Mouse (Mus musculus) c-Kit-positive CD71-positive TER-119-positive erythroid progenitor cells, embryonic 14.5 days (primary cell): ENCODE measurements around the gene Eif4e1b.

Experiments
- DNase-seq: peaks from one replicate; pipeline ENCODE4 v3.0.0-alpha.2; 2013; ENCODE audit warnings: low spot score

The Eif4e1b gene

DNA sequence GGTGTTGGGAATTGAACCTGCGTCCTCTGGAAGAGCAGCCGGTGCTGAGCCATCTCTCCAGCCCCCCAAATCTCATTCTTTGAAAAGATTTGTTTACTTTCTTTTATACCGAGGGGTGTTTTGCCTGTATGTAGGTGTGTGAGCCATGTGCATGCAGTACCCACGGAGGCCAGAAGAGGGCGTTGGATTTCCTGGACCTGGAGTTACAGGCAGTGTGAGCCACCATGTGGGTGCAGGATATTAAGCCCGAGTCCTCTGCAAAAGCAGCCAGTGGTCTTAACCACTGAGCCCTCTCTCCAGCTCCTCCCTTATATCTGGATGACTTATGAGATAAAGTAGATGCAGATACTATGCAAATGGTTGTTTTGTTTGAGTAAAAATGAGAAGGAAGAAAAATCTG lies 19.2 kb downstream of the Eif4e1b start:
- DNase-seq, result no peak

DNA sequence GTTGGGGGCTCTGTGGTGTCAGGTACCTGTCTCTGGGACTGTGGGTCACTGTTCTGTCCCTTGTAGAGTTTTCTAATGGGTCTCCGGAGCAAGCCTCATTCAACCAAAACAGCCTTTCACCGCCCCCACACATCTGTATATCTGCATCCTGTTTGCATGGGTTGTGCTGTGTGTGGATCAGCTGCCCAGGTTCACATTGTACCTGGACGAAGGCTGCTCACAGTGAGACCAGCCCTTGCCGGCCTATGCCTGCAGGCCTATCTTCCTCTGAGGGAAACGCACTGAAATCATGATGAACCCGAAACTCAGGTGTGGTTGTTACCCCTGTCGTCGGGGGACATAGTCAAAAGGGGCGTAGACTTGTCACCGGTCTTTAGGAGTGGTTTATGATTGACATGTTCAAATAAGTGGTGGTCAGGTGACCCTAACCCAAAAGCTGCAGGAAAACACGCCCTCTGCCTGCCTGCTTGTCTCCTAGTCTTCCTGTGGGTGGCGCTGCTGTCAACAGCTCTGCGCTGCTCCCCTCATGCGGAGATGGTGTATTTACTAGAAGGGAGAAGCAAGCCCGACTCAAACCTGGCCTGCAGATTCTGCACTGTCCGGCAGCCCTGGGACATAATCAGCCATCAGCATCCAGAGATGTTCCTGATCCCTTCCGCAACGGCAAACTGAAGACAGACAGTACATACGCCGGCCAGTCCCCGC lies 21.5 kb downstream of the Eif4e1b start:
- no peak for DNase-seq

DNA sequence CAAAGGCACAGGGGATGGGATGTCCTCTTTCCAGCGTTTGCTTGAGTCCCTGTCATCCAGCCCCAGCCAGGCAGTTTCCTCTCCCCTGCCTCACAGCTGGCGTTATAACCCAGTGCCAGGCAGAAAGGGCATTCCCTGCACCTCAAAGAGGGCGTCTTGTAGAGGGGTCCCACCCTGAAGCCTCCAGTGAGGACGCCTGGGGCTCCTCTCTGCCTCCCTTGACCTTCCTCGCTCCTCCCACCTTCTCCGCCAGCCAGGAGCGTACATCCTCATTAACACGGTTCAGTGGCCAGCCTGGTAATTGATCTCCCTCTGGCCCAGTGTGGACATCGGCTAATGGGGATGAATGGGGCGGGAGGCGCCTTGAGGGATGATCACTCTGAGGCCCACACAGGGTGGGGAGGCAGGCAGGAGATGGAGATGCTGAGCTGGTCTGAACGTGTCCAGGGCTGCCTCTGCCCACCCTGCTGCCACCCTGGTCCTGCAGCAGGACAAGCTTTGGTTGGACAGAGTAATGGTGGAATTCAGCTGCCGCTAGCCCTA lies 22.7 kb downstream of the Eif4e1b start:
- no peak for DNase-seq

DNA sequence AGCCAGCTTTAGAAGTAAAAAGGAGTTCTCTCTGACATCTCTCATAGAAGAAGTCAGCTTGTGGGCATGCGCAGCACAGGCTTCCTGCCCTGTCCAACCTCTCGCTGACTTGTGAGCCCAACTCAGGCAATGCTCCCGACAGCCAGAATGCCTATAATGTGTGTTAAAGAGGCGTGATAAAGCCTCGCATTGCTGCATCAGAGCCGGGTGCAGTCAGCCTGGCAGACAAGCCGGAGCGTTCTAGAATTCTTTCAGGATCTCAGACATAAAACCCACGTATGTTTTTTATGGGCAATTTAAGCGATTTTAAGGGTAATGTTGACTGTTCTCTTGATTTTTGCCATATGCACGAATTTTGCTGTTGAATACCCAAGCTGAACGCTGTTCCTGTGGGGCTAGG lies 24.3 kb downstream of the Eif4e1b start:
- no peak for DNase-seq

DNA sequence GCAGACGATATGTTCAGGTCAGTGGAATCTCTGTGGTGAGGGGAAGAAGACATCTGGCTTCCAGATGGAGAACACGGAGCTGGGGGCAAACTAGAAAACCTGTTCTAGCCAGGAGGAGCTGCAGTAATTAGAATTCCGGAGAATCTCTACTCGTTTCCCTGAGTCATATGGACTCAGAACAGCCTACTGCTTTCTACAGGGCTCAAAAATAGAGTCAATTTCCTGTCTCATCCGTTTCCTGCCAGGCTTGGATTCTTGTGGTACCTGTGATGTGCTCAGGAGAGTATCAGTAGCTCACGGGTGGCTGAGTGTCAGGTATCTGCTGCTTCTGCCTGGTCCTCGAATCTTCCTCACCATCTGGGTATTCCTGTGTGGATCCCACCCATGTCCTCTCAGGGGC lies 27.7 kb downstream of the Eif4e1b start:
- DNase-seq, result no peak

DNA sequence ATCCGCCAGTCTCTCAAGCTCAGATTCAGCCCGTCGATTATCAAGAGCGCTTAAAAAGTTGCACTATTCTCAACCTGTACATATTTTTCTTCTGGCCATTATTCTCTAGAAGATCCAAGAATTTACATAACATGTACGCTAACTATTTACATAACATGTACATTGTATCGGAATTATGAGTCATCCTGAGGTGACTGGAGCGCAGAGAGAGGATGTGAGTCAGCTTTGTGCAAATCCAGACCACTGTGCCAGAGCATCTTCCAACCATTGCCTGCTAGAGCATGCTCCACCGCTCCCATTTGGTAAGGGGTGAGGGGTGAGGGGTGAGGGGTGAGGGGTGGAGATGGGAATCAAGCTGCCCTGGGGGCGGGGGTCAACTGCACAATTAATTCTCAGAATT lies 29.6 kb downstream of the Eif4e1b start:
- DNase-seq, result no peak

DNA sequence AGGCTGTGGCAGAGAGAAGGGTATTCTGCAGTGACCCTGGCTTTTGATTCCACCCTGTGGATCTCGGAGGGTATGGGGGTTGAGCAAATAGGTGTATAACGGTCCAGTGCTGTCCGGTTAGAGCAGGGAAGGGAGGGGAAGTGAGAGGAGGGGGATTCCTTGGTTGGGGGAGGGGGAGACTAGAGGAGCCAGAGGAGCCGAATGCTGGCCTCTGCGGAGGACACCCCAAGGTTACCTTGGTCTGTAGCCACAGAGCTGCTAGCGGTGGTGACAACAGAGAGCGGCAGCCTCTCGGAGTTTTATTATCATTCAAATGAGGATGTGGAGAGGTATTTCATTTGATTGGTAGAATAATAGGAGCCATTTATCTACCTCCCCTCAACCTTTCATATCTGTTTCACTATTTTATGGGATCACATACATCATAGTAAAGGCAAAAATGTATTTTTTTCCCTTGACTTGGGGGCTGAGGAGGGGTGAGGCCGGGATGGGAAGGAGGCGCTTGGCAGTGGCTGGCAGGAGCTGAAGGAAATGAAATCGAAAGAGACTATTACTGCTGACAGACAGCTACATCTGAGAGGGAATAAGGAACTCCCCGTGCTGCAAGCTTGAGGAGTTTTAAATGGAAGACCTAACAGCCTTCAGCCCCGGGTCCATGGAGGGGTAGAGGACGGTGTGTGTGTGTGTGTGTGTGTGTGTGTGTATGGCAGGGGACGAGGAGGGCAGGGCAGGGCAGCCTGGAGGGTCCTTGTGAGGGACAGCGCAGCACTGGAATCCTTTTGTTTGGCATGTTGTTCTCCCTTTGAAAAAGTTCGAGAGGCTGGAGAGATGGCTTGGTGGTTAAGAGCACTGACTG lies 34.8 kb downstream of the Eif4e1b start:
- DNase-seq, result no peak

DNA sequence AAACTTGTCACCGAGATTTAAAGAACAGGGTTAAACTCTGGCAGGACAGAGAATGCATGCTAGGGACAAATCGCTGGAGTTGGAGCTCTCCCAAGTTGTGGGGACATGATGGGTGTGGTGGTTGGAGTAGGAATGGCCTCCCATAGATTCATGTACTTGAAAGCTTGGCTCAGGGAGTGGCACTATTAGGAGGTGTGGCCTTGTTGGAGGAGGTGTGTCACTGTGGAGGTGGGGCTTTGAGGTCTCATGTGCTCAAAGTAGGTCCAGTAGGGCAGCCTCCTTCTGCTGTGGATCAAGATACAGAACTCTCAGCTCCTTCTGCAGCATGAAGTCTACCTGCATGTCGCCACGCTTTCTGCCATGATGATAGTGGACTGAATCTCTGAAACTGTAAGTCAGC lies 37.3 kb downstream of the Eif4e1b start:
- DNase-seq, result no peak

DNA sequence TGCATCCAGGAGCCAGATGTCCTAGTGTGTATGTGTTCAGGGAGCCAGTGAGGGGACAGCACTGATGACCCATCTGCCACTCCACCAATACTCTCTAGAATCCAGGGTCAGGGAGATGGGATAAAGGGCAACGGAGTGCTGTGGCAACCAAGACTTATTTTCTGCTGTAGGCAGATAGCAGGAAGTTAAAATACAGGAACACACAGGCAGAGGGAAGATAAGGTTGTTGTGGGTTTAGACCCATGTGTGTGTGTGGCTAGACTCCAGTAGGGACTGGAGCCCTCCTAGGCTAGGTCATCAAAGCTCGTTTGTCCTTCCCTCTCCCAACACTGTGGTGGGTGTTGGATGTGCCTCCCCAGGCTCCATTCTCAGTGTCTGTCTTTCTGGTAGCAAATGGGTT lies 38.1 kb downstream of the Eif4e1b start:
- no peak for DNase-seq

DNA sequence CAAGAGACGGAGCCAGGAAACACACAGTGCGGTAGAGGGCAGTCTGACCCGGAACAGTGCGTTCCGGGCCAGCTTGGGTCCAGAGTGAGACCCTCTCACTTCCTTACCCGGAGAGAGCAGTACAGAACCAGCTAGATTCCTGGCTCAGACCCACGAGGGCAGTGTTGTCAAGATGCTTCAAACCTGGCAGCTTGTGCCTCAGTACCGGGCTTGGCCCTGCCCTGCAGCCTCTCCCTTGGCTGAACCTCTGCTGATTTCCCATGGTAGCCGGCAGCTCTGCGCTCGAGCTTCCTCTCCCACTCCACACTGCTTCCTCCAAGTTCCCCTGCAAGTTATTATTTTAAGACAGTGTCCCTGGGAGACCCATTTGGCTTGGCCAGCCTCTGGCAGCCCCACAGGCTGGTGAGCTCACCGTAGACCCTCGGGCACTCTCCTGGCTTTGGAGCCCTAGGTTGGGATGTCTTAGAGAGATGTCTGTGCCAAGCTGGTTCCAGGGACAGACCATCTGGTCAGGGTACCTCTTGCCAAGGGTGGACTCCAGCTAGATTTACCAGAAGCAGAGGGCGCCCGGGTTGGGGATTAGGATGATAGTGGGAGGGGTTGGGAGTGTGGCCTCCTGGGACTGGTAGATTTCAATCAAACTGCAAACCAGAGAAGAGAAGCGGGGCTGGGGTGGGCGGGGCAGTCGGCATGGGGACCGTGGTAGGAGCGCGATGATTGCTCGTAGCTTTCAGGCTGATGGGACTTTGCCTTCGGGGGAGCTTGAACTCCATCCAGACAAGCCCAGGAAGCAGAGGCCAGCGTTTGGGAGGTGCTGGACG lies 40.5 kb downstream of the Eif4e1b start:
- DNase-seq, result no peak

DNA sequence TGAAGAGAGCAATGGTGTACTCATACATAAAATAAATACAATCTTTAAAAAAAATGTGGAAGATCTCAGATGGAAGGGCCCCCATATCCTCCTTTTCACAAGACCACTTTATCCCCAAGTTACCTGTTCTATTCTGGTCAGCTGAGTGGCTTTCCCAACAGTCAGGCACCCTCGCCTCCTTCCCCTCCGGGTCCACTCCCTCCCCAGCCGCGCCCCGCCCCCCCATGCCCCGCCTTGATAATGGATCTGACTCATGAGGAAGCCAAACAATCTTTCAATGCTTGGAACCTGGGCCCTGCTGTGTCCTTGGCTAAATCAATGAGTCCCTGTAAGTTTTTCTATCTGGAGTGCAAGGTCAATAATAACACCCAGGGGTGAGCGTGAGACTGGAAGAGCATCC lies 44.2 kb downstream of the Eif4e1b start:
- DNase-seq, result no peak

DNA sequence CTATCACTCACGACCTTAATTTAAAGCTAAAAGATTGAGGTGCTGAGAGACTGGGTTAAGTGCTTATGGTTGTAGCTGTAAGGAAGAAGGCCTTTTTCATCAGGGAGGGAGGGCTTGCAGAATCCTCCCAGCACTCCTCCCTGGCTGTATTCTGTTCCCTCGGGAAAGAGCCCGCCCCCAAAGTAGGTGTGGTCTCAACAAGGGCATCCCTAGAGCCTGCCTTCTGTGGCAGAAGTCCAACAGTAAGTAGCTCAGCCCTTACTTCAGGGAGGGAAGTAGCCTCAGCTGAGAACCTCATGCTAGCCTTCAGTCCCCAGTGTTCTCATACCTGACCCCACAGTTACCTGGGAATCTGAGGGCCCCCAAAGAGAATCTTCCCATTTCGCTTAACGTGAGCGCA lies 44.7 kb downstream of the Eif4e1b start:
- no peak for DNase-seq

DNA sequence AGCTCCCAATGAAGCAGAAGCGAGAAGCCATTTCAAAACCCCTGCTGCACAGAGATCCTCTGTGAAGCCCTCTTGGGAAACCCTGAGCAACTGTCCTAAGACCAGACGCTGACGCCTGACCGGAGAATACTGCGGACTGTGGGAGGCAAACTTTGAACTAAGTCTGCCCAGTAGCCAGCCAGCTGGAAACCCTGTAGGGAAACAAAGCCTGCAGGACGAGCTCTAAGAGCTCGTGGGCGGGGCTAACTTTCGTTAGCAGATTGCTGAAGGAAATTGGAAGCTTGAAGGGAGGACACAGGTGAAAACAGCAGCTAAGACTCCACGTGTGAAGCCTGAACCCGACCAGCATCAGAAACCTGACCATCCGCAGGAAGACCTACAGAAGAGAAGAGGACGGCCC lies 45.7 kb downstream of the Eif4e1b start:
- no peak for DNase-seq

DNA sequence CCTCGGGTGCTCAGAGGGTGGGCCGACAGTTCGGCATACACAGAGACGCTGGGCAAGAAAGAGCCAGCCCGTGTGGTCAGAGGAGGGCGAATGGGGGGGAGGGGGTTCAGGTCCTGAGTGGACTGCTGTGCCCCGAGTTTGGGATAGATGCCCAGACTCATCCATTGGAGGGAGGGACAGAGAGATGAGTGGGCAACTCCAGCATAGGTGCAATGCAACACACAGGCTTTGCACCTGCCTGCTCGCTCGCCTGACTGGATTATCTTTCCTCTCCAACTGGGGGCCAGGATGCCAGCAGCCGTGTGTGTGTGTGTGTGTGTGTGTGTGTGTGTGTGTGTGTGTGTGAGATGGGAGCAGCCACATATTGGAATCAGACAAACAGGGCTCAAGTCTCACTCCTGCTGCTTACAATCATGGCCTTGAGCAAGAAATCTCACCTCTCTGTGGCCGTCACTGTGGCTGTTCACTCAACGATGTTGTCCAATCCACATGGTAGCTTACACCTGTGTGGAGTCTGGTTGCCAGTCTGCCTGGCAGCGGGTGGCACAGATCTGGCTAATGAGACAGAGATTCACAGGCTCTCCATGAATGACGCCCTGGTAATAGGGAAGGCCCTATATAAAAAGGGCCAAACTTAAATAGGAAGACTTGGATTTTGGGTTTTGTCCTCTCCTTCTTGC lies 52.7 kb downstream of the Eif4e1b start:
- DNase-seq, result no peak

DNA sequence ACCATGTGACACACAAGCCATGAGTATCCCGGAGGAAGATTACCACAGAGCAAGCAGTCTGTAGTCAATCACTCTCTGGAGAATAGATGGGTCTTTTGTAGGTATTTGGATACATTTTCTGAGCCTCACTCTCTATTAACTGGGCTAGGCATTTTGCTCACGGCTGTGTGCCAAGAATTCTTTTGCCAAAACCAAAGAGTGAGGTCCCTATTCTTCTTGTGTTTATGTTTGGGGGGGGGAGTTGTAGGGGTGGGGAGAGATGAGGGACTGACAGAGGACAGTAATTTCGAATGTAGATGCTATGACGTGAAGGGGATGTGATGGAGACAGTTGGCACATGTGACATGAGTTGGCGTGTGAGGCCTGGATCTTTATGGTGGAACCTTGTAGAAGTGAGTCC lies 53.3 kb downstream of the Eif4e1b start:
- no peak for DNase-seq

DNA sequence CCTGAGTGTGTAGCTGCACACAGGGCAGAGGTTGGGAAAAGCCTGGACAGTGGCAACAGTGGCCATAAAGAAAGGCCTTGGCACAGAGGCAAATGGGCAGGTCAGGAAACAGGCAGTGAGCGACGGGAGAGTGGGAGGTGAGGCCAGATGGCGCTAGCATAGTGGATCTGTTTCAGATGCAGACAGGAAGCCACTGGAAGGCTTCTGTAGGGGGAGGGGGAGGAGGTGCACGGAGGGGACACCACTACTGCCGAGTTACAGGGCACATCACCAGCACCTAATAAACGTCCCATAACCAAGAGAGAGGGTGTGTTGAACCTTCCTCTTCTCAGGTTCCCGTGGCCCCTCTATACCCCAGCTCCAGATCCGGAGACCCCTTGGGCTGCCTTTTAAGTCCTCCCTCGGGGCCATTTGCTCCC lies 53.7 kb downstream of the Eif4e1b start:
- DNase-seq, result no peak
